Mouse (Mus musculus): ENCODE measurements around the gene Msh5. TPM values are rescaled to one million over a fixed set of nuclear protein-coding genes. Genes with fewer than 3 reads are reported as not detected.

Gene Msh5
- total RNA-seq, 2 experiments from 2014 or later, result 0.26 to 1.1 TPM

DNA sequence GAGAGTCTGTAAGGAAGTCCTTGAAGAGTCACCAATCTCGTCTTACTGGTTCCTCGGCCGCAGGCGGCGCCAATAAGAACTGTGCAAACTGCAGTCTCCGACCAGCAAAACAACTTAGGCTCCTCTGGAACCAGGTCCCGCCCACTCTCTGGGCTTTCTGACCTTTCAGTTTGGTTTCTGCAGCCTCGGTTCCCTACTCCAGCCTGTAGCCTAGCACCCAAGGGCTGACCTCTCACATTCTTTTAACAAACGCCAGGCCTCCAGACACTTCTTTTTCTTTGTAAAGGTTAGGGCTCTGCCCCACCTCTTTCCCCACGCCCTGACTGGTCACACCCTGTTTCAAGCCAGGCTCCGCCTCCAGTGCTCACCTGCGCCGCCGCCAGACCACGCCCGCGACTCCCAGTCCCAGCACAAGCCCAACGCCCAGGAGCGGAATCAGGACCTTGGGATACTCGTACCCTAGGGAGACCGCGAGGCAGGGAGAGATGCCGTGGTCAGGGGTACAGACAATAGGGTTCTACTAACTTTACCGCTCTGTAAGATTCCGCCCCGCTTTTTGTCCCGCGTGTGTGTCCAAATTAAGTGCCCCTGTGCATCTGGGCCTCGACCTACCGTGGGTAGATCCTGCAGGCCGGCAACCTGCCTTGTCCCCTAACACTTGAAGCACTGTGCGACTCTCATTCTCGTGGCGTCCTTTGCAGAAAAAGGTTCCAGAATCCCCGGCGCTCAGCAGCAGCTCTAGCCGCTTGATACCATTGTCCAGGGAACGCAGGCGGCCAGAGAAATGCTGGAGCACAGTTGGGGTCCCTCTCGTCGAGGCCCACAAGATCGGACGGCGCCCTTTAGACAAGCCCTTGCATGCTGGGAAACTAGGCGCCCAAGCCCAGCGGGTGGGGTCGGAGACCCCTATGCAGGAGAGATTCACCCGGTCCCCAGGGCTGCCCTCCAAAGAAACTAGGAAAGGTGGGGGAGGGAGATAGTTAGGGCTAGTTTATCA lies 18.7 kb upstream of the Msh5 start, which contains the start of gene Ly6g6c:
TSS of gene Ly6g6c (plus strand) at position 438 of the 997 bp plus-strand sequence.
- no peak for TF ChIP-seq CTCF (conservative IDR thresholded peaks at IDR 0.05)
- H3K27ac ChIP-seq, result no peak within 1 kb of the TSS
- DNase-seq (ENCODE audit: low spot score in 2 of 2), result no peak
- H3K4me3 ChIP-seq, result no peak within 1 kb of the TSS; the same call in 1 of the 2 replicates

DNA sequence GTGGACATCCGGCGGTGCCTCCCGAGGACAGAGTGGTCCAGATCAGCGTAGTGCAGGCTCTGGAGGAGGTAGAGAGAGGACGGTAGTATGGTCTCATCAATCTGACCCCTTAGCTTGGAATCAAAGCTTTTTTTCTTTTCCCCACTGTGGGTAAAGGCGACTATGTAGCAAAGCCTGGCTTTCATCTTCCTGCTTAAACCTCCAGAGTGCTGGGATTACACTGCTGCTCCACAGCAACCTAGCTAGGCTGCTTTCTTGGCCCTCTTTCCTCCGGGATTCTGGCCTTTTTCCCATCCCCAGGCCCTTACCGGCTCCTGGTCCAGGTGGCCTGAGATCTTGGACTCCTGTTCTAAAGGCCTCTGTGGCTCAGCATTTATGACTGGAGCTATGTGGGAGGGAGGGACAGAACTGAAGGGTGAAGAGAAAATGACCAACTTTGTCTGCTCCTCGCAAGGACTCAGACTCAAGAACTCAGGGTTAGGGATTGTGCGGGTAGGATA lies 17.9 kb upstream of the Msh5 start:
- H3K4me3 ChIP-seq, result no peak overlapping the region
- no peak overlapping the region for H3K27ac ChIP-seq
- no peak for TF ChIP-seq CTCF (conservative IDR thresholded peaks at IDR 0.05)
- no peak for DNase-seq (ENCODE audit: low spot score in 2 of 2)

DNA sequence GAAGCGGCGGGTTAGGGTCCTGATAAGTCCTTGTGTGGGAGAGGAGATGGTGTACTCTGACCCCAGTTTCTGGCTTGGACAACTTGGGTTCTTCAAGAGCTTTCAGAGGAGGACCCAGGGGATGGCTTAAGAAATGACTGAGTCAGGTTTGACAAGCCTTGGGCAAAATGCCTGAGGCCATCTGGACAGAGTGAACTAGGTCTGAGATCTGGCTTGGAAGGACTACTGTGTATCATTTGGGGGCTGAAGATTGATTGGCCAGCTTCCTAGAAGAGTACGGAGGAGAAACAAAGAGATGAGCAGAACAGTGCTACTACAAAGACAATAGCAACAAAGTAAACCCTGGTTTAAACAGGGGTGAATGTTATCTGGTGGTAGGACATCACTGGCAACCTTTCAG lies 16.9 kb upstream of the Msh5 start:
- DNase-seq (ENCODE audit: low spot score in 2 of 2), result no peak
- no peak overlapping the region for H3K4me3 ChIP-seq
- no peak for TF ChIP-seq CTCF (conservative IDR thresholded peaks at IDR 0.05)
- H3K27ac ChIP-seq, result no peak overlapping the region

- Histone ChIP-seq H3K27ac (no peak overlapping the region), H3K4me3 (no peak overlapping the region)
- no peak for TF ChIP-seq CTCF (conservative IDR thresholded peaks at IDR 0.05)
- no peak for DNase-seq (ENCODE audit: low spot score in 2 of 2)
Measured at GRCm38 (mm10) chr17:35061299-35061698, 14.8 kb upstream of the Msh5 start.

GRCm38 (mm10) chr17:35060737-35061297 lies 14.3 kb upstream of the Msh5 start:
- Histone ChIP-seq H3K4me3 (no peak overlapping the region), H3K27ac (no peak overlapping the region)
- TF ChIP-seq CTCF (conservative IDR thresholded peaks at IDR 0.05), result no peak
- no peak for DNase-seq (ENCODE audit: low spot score in 2 of 2)

DNA sequence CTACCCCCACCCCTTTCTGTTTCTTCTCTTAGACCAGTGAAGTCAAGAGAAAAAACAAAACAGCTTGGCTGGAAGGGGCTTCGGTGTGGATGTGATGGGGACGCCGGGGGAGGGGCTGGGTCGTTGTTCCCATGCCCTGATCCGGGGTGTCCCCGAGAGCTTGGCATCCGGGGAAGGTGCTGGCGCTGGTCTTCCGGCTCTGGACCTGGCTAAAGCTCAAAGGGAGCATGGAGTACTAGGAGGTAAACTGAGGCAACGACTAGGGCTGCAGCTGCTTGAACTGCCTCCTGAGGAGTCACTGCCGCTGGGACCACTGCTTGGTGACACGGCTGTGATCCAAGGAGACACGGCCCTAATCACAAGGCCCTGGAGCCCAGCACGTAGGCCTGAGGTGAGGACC lies 13.5 kb upstream of the Msh5 start:
- Histone ChIP-seq H3K27ac (no peak overlapping the region), H3K4me3 (peak overlapping the region; percentile 62)
- no peak for DNase-seq (ENCODE audit: low spot score in 2 of 2)
- no peak for TF ChIP-seq CTCF (conservative IDR thresholded peaks at IDR 0.05)

DNA sequence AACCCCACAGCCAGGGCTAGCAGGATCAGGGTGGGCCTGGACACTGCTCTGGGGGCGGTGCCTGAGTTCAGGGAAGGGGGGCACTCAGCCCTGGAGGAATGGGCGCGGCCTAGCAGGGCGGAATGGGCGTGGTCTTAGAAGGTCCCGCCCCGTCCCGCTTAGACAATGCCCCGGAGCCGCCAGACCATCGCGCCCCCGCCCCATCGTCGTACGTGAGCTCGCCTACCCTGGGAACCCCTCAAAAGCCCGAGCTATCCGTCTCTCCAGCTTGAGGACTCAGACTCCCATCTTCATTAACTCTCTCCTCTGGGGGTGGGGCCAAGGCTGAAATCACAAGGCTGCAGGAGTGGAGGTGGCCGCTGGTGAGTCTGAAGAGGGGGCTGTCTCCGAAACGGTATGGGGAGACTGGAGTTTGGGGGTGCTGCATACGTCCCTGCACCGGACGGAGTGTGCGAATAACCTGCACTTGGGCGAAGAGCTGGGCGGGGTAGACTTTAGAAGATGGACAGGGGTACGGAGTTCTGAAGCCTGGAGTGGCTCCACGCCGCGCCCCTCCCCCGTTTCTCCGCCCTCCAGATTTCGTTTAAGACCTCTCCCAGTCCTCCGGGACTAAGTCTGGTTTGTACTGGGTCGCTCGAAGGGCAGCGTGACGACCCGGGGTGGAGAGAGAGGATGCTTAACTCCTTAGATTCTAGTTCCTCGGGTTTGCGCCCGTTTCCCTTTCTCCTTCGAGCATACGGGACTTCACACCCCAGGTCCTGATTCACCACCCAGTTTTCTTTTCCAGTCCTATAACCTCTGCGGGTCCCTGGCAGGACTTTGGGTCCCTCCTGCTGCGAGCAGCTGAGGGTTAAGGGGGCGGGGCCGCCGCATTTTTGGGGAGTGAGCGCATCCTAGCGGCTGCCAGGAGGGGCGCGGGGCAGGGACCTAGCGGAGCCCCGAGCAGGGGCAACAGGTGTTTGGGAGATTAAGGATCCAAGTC lies 12.7 kb upstream of the Msh5 start, which contains the start of gene Ddah2:
TSS of gene Ddah2 (plus strand) at position 125 of the 982 bp plus-strand sequence.
- TF ChIP-seq CTCF (conservative IDR thresholded peaks at IDR 0.05), result peak; percentile 83
- H3K27ac ChIP-seq, result peak within 1 kb of the TSS; percentile 69

GRCm38 (mm10) chr17:35058316-35058715 lies 11.8 kb upstream of the Msh5 start:
- no peak for TF ChIP-seq CTCF (conservative IDR thresholded peaks at IDR 0.05)
- no peak overlapping the region for H3K27ac ChIP-seq

More for the DNA sequence above, 12.7 kb upstream of the Msh5 start, which contains the start of gene Ddah2:
- DNase-seq (ENCODE audit: low spot score in 2 of 2), result peak; percentile 62 to 73
- peak within 1 kb of the TSS; percentile 62 for H3K4me3 ChIP-seq

GRCm38 (mm10) chr17:35057090-35057489 lies 10.5 kb upstream of the Msh5 start:
- DNase-seq (ENCODE audit: low spot score in 2 of 2), result no peak
- Histone ChIP-seq H3K4me3 (no peak overlapping the region), H3K27ac (no peak overlapping the region)
- TF ChIP-seq CTCF (conservative IDR thresholded peaks at IDR 0.05), result no peak

More at GRCm38 (mm10) chr17:35058316-35058715, 11.8 kb upstream of the Msh5 start:
- H3K4me3 ChIP-seq, result no peak overlapping the region
- no peak for DNase-seq (ENCODE audit: low spot score in 2 of 2)

DNA sequence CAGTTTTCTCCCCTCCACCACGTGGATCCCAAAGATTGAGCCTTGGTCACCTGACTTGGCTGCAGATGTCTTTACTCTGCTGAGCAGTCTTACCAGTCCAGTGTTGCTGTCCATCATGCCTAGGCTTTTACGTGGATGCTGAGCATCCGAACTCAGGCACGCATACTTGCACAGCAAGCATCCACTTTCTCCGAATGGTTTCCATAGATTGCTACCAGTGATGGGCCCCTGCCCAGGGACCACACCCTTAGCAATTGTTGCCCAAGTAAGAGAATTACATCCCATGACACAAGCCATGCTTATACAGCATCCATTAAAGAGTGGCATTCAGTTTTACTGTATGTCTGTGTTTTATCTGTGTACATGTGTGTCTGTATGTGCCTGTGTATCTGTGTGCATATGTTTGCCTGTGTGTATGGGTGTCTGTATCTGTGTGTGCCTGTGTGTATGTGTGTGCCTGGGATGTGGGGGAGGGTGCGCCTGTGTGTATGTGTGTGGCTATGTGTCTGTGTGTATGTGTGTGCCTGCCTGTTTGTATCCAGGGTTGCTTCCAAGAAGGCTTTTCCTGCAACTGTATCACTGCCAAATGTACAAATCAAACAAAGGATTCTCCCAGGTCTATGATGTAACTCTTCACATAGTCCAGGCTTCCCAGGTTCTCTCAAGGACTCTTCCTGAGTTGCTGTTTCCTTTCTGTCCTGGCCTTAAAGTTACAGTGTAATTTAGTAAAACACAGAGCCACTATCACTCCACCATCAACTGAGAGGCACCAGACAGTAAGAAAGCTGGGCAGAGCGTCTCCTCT lies 9.3 kb upstream of the Msh5 start:
- DNase-seq (ENCODE audit: low spot score in 2 of 2), result no peak
- no peak overlapping the region for H3K27ac ChIP-seq
- TF ChIP-seq CTCF (conservative IDR thresholded peaks at IDR 0.05), result no peak
- no peak overlapping the region for H3K4me3 ChIP-seq

DNA sequence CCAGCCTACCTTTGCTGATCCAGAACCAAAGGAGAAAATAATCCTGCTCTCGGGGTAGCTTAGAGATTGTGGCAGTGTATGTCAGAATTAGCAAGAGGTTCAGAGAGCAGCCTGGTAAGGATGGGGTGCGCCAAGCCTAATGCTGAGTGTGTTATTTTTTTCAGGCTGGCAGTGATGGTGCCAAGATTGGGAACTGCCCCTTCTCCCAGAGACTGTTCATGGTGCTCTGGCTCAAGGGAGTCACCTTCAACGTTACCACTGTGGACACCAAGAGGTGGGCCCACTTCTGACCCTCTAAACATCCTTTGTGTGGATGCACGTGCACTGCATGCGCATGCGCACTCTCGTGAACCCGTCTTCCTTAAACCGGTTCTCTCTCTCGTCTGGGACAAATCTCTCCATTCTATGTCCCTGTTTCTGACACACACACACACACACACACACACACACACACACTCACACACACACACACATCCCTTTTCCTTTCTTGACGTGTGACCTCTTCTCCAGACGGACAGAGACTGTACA lies 5.8 kb upstream of the Msh5 start:
- Histone ChIP-seq H3K4me3 (no peak overlapping the region), H3K27ac (peak overlapping the region; percentile 82; the same call in 1 of the 2 replicates)
- TF ChIP-seq CTCF (conservative IDR thresholded peaks at IDR 0.05), result no peak
- no peak for DNase-seq (ENCODE audit: low spot score in 2 of 2)
